Mouse (Mus musculus): Measurements from ENCODE around the gene Senp1. TPM values are rescaled to one million over a fixed set of nuclear protein-coding genes. Genes with fewer than 3 reads are reported as not detected.

The Senp1 gene
- polyA plus RNA-seq, 1 experiment from 2014 or later: 13.7 TPM

DNA sequence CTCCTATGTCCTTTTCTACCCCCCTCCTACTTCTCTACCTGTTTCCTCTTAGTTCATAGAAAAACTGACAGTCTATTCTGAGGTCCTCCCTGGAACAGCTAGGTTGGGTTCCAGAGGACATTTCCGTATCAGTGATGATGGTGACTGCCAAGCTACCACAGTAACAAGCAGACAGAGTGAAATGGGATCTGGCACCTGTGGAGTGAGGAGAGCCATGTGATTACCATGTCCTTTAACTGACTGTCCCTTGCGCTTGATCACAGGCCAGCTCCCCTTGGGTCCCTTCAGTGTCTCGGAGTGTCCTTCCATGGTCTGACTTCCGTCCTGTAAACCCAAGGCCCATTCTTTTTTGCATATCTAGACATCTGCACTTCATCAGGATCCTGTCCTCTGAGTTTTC, 37.5 kb upstream of the Senp1 start:
- H3K9me3 ChIP-seq (replicated peaks): no peaks in the 10 kb centered on the region

GRCm38 (mm10) chr15:98120831-98121230, 27.3 kb upstream of the Senp1 start:
- WGBS (ENCODE audit: insufficient replicate concordance): 84% methylated on average over 20 of the region's 20 CpGs
- no peaks in the 10 kb centered on the region for H3K27me3 ChIP-seq
- H3K9me3 ChIP-seq (replicated peaks): no peaks in the 10 kb centered on the region
- no peak for ATAC-seq (ENCODE audit: insufficient read depth)
- H3K4me2 ChIP-seq: no peak overlapping the region
- peaks cover 17% of the 10 kb centered on the region for H3K4me1 ChIP-seq (replicated peaks)
- H3K27ac ChIP-seq (replicated peaks): no peak overlapping the region
- H3K4me3 ChIP-seq (replicated peaks): no peak overlapping the region
- peaks cover 71% of the 10 kb centered on the region for H3K36me3 ChIP-seq (replicated peaks)
- no peak overlapping the region for H3K9ac ChIP-seq

More for the DNA sequence above, 37.5 kb upstream of the Senp1 start:
- no peak overlapping the region for H3K9ac ChIP-seq
- H3K27ac ChIP-seq (replicated peaks): no peak overlapping the region
- H3K27me3 ChIP-seq: no peaks in the 10 kb centered on the region
- WGBS (ENCODE audit: insufficient replicate concordance): 82% methylated on average over 4 of the region's 4 CpGs
- no peak for ATAC-seq (ENCODE audit: insufficient read depth)
- H3K4me2 ChIP-seq: no peak overlapping the region
- H3K4me3 ChIP-seq (replicated peaks): no peak overlapping the region
- no peaks in the 10 kb centered on the region for H3K4me1 ChIP-seq (replicated peaks)
- peaks cover 85% of the 10 kb centered on the region for H3K36me3 ChIP-seq (replicated peaks)

GRCm38 (mm10) chr15:98119363-98119762, 25.8 kb upstream of the Senp1 start:
- H3K27ac ChIP-seq (replicated peaks): no peak overlapping the region
- WGBS (ENCODE audit: insufficient replicate concordance): 81% methylated on average over 12 of the region's 12 CpGs
- no peak overlapping the region for H3K9ac ChIP-seq
- no peak for ATAC-seq (ENCODE audit: insufficient read depth)
- H3K27me3 ChIP-seq: no peaks in the 10 kb centered on the region
- no peak overlapping the region for H3K4me3 ChIP-seq (replicated peaks)
- no peak overlapping the region for H3K4me2 ChIP-seq
- no peaks in the 10 kb centered on the region for H3K9me3 ChIP-seq (replicated peaks)
- peaks cover 64% of the 10 kb centered on the region for H3K36me3 ChIP-seq (replicated peaks)
- peaks cover 28% of the 10 kb centered on the region for H3K4me1 ChIP-seq (replicated peaks)

DNA sequence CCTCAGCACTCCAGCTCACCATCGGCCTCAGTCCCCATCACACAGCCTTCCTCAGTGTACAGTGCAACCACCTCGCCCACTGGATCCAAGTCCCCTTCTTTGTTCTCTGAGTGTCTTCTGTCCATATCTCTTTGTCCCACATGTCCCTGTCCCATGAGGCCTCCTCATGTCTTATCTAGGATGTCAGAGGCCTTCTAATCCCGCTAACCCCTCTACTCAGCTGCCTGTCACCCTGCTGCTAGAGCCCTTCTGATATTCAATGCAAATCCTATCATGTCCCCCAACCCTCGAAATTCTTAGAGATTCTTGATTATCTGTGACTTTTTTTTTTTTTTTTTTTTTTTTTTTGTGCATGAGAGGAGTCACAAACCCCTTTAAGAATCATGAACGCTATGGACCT, 22.7 kb upstream of the Senp1 start:
- Histone ChIP-seq H3K27ac (replicated peaks) (peak overlapping the region; percentile 64), H3K27me3 (no peaks in the 10 kb centered on the region), H3K36me3 (replicated peaks) (peaks cover 52% of the 10 kb centered on the region), H3K9me3 (replicated peaks) (no peaks in the 10 kb centered on the region), H3K4me2 (peak overlapping the region; percentile 51), H3K9ac (0 out of 2 replicates have a peak overlapping the region, but pooled peaks have one; percentile 10), H3K4me3 (replicated peaks) (0 out of 2 replicates have a peak overlapping the region, but pooled peaks have one; percentile 1), H3K4me1 (replicated peaks) (peaks cover 42% of the 10 kb centered on the region)
- 20% methylated on average over 5 of the region's 5 CpGs for WGBS (ENCODE audit: insufficient replicate concordance)
- peak; percentile 89 for ATAC-seq (ENCODE audit: insufficient read depth)

GRCm38 (mm10) chr15:98115779-98116163, 22.2 kb upstream of the Senp1 start:
- H3K4me2 ChIP-seq: peak overlapping the region; percentile 51
- no peaks in the 10 kb centered on the region for H3K9me3 ChIP-seq (replicated peaks)

DNA sequence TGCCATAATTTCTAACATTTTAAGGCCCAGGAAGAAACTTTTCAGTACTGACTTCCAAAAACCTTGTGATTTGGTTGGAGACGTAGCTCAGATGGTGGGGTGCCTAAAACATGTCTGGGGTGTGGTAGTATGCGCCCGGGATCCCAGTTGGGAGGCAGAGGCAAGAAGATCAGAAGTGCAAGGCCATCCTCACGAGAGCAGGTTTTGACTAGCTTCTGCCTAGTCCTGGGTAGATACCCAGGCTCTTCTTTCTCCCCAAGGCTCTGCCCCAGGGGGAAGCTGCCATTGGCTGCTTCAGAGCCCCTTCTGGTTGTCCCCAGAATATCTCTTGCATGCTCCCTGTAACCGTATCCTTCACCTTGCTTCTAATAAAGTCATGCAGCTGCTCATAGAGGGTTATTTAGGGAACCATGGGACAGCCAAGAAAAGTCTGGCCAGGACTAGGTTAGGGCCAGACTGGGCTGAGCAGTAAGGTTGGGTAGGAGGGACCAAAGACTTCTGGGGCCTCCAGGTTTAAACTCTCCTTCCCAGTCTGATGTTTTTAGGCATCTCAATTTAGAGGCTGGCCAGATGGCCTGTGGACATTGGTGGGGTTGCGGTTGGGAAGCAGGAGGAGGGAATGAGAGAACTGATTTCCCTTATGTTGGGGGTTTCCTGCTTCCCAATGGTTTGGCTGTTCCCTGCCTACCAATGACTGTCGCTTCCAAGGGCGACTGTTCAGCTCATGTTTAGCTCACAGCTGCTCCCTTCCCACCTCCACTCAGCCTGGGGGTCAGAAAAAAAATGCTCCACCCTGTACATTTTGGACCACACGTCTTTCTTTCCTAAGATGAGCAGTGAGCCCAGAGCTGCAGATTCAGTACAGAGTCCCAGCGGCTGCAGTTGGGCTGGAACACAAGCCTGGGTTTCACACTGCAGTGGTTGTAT, 21.6 kb upstream of the Senp1 start:
- Histone ChIP-seq H3K9me3 (replicated peaks) (no peaks in the 10 kb centered on the region), H3K4me1 (replicated peaks) (peaks cover 50% of the 10 kb centered on the region), H3K9ac (no peak overlapping the region; the same call in 1 of the 2 replicates), H3K4me2 (peak overlapping the region; percentile 51; the same call in 1 of the 2 replicates), H3K27me3 (no peaks in the 10 kb centered on the region), H3K4me3 (replicated peaks) (no peak overlapping the region), H3K27ac (replicated peaks) (peak overlapping the region; percentile 64), H3K36me3 (replicated peaks) (peaks cover 40% of the 10 kb centered on the region)
- no peak for ATAC-seq (ENCODE audit: insufficient read depth)
- 74% methylated on average over 10 of the region's 10 CpGs for WGBS (ENCODE audit: insufficient replicate concordance)

More at GRCm38 (mm10) chr15:98115779-98116163, 22.2 kb upstream of the Senp1 start:
- ATAC-seq (ENCODE audit: insufficient read depth): 0 out of 2 replicates have a peak, but pooled peaks have one; percentile 8
- peaks cover 46% of the 10 kb centered on the region for H3K36me3 ChIP-seq (replicated peaks)
- H3K4me1 ChIP-seq (replicated peaks): peaks cover 46% of the 10 kb centered on the region
- no peaks in the 10 kb centered on the region for H3K27me3 ChIP-seq
- peak overlapping the region; percentile 64 for H3K27ac ChIP-seq (replicated peaks)
- H3K9ac ChIP-seq: no peak overlapping the region; the same call in 1 of the 2 replicates
- WGBS (ENCODE audit: insufficient replicate concordance): 37% methylated on average over 9 of the region's 9 CpGs
- no peak overlapping the region for H3K4me3 ChIP-seq (replicated peaks)

GRCm38 (mm10) chr15:98114098-98114851, 20.7 kb upstream of the Senp1 start:
- H3K4me1 ChIP-seq (replicated peaks): peaks cover 57% of the 10 kb centered on the region
- H3K9me3 ChIP-seq (replicated peaks): no peaks in the 10 kb centered on the region
- no peak for ATAC-seq (ENCODE audit: insufficient read depth)
- no peak overlapping the region for H3K27ac ChIP-seq (replicated peaks)
- H3K4me3 ChIP-seq (replicated peaks): no peak overlapping the region
- 84% methylated on average over 10 of the region's 10 CpGs for WGBS (ENCODE audit: insufficient replicate concordance)
- no peaks in the 10 kb centered on the region for H3K27me3 ChIP-seq
- H3K9ac ChIP-seq: no peak overlapping the region
- H3K4me2 ChIP-seq: no peak overlapping the region
- peaks cover 31% of the 10 kb centered on the region for H3K36me3 ChIP-seq (replicated peaks)

DNA sequence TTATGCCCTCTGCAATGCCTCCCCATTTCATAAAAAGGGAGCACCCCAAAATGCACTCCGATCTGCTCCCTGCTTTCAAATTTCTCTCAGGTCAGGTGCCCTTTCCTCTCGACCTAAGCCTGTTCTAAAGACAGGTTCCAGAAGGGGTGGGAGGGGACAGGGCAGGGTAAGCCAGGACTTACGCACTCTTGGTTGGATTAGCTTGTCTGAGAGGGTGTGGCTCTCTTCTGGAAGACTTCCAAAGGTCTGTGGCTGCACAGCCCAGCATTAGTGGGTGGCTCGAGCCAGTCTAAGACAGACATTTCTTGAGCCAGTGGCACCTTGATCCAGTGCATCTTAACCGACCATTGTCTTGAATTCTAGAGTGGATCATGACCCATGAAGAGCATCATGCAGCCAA, 18.2 kb upstream of the Senp1 start:
- H3K27me3 ChIP-seq: no peaks in the 10 kb centered on the region
- peaks cover 73% of the 10 kb centered on the region for H3K4me1 ChIP-seq (replicated peaks)
- H3K4me2 ChIP-seq: peak overlapping the region; percentile 18; the same call in 1 of the 2 replicates
- H3K27ac ChIP-seq (replicated peaks): no peak overlapping the region
- 39% methylated on average over 5 of the region's 5 CpGs for WGBS (ENCODE audit: insufficient replicate concordance)
- no peak; the same call in 1 of the 2 replicates for ATAC-seq (ENCODE audit: insufficient read depth)
- H3K36me3 ChIP-seq (replicated peaks): peaks cover 20% of the 10 kb centered on the region; the same call in 1 of the 2 replicates
- no peak overlapping the region for H3K9ac ChIP-seq
- H3K4me3 ChIP-seq (replicated peaks): no peak overlapping the region
- H3K9me3 ChIP-seq (replicated peaks): no peaks in the 10 kb centered on the region

- no peaks in the 10 kb centered on the region for H3K9me3 ChIP-seq (replicated peaks)
- H3K4me1 ChIP-seq (replicated peaks): peaks cover 50% of the 10 kb centered on the region
- WGBS (ENCODE audit: insufficient replicate concordance): 2% methylated on average over 37 of the region's 37 CpGs
- ATAC-seq (ENCODE audit: insufficient read depth): peak; percentile 96
- H3K4me3 ChIP-seq (replicated peaks): peak overlapping the region; percentile 70
- H3K9ac ChIP-seq: peak overlapping the region; percentile 68
- H3K27ac ChIP-seq (replicated peaks): peak overlapping the region; percentile 74
- H3K4me2 ChIP-seq: peak overlapping the region; percentile 94
- no peaks in the 10 kb centered on the region for H3K27me3 ChIP-seq
- H3K36me3 ChIP-seq (replicated peaks): 0 out of 2 replicates have a peak, but pooled peaks cover 11% of the 10 kb centered on the region
Observed at GRCm38 (mm10) chr15:98108297-98109152, 15.0 kb upstream of the Senp1 start.

DNA sequence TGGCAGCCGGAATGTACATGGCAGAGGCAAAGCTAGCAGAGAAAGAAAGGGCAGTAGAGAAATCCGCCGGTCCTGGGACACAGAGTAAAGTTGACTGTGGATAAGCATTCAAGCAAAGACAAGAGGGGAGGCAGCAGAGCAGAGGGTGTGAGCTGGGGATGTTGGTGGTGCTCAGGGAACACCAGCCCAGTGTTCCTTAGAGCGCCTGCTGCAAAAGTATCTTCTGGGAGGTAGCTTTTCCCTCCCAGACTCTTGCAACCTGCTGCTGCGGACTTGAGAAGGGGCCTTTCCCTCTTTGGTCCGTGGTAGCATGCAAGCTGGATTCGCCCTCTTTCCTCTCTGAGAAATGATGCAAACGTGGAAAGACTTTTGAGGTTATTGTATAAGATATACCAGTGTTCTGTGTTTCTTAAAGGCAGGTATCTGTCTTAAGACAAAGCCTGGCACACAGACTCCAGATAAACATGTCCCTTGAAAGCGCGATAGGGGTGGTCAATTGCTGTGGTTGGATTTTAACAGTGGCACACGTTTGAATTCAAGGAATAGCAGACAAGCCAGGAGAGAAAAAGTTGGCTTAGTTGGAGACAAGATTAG, 14.3 kb upstream of the Senp1 start:
- 33% methylated on average over 11 of the region's 11 CpGs for WGBS (ENCODE audit: insufficient replicate concordance)
- H3K4me3 ChIP-seq (replicated peaks): peak overlapping the region; percentile 70
- H3K27me3 ChIP-seq: no peaks in the 10 kb centered on the region
- peak overlapping the region; percentile 68 for H3K9ac ChIP-seq
- 0 out of 2 replicates have a peak, but pooled peaks cover 9% of the 10 kb centered on the region for H3K36me3 ChIP-seq (replicated peaks)
- no peaks in the 10 kb centered on the region for H3K9me3 ChIP-seq (replicated peaks)
- H3K4me2 ChIP-seq: peak overlapping the region; percentile 94
- H3K4me1 ChIP-seq (replicated peaks): peaks cover 50% of the 10 kb centered on the region
- peak; percentile 40 for ATAC-seq (ENCODE audit: insufficient read depth)
- H3K27ac ChIP-seq (replicated peaks): peak overlapping the region; percentile 74

Data from liver, embryonic 15.5 days (tissue).